Mouse (Mus musculus) left cerebral cortex, postnatal 14 days (tissue): ENCODE results near the gene Klf12. TPM values are rescaled to one million over a fixed set of nuclear protein-coding genes. Genes with fewer than 3 reads are reported as not detected.

ENCODE experiments used
- DNase-seq, 2 experiments: peaks; one replicate each; pipeline ENCODE4 v3.0.0; 2021 to 2022; ENCODE audit warnings: low spot score in 2 of 2, mixed read lengths in 1 of 2
- intact Hi-C: fragments of 180-260 bp; cut with DNase I; formaldehyde crosslinking; loops from one replicate; pipeline ENCODE4 v1.15.1; 2025
- total RNA-seq, 2 experiments: library from RNA; stranded (reverse); gene quantifications; 2 replicates each; pipeline ENCODE4 v1.2.3; 2021

The Klf12 gene
- total RNA-seq, 2 experiments from 2014 or later = 44.3 to 44.5 TPM

DNA sequence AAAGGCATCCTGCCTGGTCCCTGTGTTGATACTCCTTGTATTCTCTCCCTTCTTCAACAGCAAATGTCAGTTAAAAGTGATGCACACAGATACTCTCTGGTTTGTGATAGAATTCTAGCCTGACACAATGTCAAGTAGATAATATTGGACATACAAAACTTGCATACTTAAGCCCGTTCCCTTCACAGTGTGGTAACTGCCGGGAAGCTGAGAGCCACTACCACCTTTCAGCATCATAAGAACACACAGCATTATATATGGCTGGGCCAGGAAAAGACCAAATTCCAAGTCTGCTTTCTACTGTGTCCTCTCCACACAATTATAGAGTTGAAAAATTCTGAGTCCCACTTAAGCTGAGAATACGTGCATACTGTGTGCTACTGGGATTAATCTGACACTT, 97.1 kb downstream of the Klf12 start:
- intact Hi-C loops = no loop called here

DNA sequence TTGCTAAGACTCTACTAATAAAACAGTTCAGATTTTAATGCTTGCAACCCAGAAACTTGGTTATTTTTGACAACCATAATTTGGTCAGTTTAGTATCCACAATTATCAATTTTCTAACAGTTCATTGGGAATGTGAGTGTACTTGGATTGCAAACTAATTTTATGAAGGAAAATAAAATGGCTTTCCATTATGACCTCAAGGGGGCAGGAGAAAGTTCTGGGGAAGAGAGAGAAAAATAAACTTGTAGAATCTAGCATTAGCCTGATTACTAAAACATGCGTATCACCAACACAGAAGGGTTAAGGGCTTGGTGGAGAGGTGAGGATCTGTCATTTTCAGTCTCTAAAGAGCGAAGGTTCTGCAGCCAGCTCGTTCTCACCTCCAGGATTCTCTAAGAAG, 106.7 kb downstream of the Klf12 start:
- no peak for DNase-seq
- intact Hi-C loops = no loop called here

More for the DNA sequence above, 97.1 kb downstream of the Klf12 start:
- DNase-seq = no peak

GRCm38 (mm10) chr14:100165075-100165474, 119.4 kb downstream of the Klf12 start:
- DNase-seq = no peak
- intact Hi-C loops = no loop called here

GRCm38 (mm10) chr14:100156639-100157038, 127.8 kb downstream of the Klf12 start:
- DNase-seq = no peak
- intact Hi-C loops = no loop called here

- DNase-seq = no peak
- intact Hi-C loops = no loop called here
Observed at GRCm38 (mm10) chr14:100147666-100148065, 136.8 kb downstream of the Klf12 start.

DNA sequence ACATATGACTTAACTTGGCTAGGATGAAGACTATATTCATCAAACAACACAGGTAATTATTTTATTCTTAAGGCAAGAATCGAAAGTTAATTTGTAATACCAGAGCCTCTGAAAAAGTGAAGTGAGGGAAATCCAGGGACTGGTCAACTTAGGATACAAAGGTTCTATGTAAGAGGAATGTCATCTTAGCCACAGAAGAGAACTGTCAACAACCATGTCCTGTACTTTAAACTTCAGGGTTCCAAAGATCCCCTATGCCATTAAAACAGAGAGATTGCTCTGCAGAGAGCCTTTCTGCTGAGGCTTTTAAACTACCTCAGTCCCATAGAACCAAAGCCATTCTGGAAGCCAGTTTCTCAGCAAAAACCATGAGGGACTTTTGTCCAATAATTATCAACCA, 144.1 kb downstream of the Klf12 start:
- intact Hi-C loops = no loop called here
- no peak for DNase-seq

DNA sequence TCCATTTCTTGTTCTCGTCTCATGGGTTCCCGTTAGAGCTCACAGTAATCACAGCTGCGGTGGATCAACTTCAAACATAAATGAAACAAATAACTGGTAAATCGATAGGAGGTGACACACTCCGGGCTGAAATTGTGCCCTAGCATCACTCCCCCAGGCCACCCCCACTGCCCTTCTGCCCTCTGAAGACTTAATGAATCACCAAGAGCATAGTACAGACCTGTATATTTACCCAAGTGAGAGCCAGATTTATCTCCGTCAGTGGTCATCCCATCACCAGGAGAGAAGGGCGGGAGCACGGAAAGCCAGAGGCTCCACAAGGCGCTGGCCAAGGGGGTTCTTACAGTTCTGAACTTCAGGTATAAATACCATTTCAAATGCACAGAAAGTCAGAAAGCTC, 150.2 kb downstream of the Klf12 start:
- intact Hi-C loops = no loop called here
- DNase-seq = no peak

GRCm38 (mm10) chr14:100132479-100132878, 152.0 kb downstream of the Klf12 start:
- intact Hi-C loops = no loop called here
- DNase-seq = no peak

GRCm38 (mm10) chr14:100126126-100126525, 158.4 kb downstream of the Klf12 start:
- no peak for DNase-seq
- intact Hi-C loops = no loop called here

GRCm38 (mm10) chr14:100121075-100121474, 163.4 kb downstream of the Klf12 start:
- intact Hi-C loops = no loop called here
- no peak for DNase-seq

GRCm38 (mm10) chr14:100119866-100120265, 164.6 kb downstream of the Klf12 start:
- no peak for DNase-seq
- intact Hi-C loops = no loop called here

DNA sequence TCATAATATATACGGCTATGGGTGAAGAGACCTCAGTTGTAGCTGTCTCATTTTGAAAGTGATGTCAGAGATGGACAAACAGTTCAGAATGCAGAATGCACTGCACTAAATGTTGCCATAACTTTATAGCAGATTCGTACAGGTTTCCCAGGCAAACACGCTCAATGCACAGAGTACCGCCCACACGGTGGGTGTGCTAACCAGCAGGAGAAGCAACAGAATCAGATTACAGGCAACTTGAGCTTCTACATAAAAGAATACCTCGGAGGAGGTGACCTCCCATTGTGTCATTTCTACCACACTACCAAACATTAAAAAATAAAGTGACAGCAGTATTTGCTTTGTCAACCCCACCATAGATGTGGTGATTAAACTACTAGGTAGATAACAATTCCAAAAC, 171.1 kb downstream of the Klf12 start:
- DNase-seq = no peak
- intact Hi-C loops = no loop called here

DNA sequence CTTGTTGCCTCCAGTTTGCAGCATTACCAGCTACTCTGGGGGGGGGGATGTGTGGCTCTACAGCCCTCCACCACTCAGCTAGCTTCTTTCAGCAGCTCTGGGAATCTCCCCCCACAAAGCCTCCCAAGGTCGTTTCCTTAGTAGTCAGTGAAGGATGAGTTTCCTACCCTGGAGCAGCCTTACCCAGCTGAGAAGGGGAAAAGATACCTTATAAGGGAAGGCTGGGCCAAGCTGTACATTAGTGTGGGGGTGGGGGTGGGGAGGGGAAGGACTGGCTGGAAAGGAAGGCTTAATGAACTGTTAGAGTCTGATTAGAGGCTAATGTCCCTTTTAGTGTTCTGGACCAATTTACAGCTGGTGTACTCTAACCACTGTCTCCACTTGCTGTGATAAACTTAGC, 172.7 kb downstream of the Klf12 start:
- no peak for DNase-seq
- intact Hi-C loops = no loop called here

- intact Hi-C loops = no loop called here
- DNase-seq = no peak
Observed at GRCm38 (mm10) chr14:100109563-100109962, 174.9 kb downstream of the Klf12 start.

DNA sequence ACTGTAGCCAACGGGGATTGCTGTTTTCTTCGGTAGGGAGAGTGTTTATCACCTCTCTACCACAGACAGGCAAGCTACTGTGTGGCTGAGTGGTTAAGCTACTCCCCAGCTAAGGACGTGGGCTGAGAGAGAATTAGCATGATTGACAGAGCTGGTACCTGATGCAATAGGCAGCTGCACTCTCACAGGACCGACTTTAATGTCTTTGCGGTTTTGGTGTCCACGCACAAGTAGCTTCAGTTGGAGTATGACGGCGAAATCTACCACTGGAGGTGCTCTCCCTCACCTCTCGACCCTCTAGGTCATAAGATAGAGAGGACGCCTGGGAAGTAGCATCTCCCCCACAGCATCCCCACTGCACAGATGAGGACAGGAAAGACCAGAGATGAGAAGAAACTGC, 178.9 kb downstream of the Klf12 start:
- intact Hi-C loops = no loop called here
- no peak for DNase-seq

DNA sequence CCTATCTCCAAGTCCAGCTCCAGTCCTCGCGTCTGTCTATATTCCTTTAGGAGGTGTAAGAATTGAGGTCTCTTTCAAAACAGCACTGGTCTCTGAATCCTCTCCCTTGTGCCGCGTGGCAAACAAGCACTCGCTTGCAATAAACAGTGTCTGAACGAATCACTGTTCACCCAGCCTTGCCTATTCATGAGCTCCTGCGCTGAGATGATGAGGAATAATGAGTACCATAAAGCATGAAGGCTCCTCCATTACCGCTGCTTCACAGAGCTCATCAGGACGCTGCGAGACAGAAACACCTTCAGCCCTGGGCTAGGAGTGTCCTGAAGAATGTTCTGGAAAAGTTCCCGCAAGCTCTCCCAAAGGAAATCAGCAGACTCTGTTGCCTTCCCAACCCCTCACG, 179.7 kb downstream of the Klf12 start:
- intact Hi-C loops = no loop called here
- peak in 1 of 2 experiments; percentile 5 for DNase-seq

- intact Hi-C loops = no loop called here
- DNase-seq = no peak
Observed at GRCm38 (mm10) chr14:100103818-100104217, 180.7 kb downstream of the Klf12 start.

- no peak for DNase-seq
- intact Hi-C loops = no loop called here
Observed at GRCm38 (mm10) chr14:100097208-100098189, 187.0 kb downstream of the Klf12 start.

GRCm38 (mm10) chr14:100095730-100096129, 188.7 kb downstream of the Klf12 start:
- intact Hi-C loops = no loop called here
- DNase-seq = no peak

DNA sequence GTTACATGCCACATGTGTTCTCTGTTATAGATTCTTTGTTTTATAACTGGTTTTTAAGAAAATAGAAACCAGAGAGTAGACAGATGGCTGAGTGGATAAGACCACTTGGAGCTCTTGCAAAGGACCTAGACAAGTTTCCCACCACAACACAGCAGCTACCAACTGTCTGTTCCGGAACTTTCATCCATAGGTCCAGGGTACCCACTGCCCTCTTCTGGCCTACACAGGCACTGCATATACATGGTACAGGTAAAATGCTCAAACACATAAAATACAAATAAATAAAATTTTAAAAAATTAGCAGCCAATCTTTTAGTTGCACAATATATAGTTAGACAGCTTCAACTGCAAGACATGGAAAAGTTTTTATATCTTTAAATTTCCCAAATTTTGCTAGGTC, 194.0 kb downstream of the Klf12 start:
- intact Hi-C loops = no loop called here
- no peak for DNase-seq

- DNase-seq = no peak
Observed at GRCm38 (mm10) chr14:100079620-100080019, 204.9 kb downstream of the Klf12 start.

More at GRCm38 (mm10) chr14:100079620-100080019, 204.9 kb downstream of the Klf12 start:
- intact Hi-C loops = no loop called here
